Mouse (Mus musculus) ES-Bruce4 (cell line): ENCODE results near the gene Mark4. TPM values are rescaled to one million over a fixed set of nuclear protein-coding genes. Genes with fewer than 3 reads are reported as not detected.

Experiments
- H3K27ac ChIP-seq: 2 replicates; pipeline ENCODE4 v1.5.1; 2012; ENCODE audit warnings: low read length, inconsistent platforms; ENCODE audit not compliant: insufficient read depth
- H3K27me3 ChIP-seq: 2 replicates; pipeline ENCODE4 v1.6.1; 2012; ENCODE audit warnings: mild to moderate bottlenecking, low read length, inconsistent platforms; ENCODE audit not compliant: control insufficient read depth, poor library complexity, insufficient read depth, severe bottlenecking
- H3K36me3 ChIP-seq: 2 replicates; pipeline ENCODE4 v1.6.1; 2012; ENCODE audit warnings: inconsistent platforms, mild to moderate bottlenecking, low read length, moderate library complexity; ENCODE audit not compliant: control insufficient read depth, poor library complexity, insufficient read depth, severe bottlenecking
- H3K4me1 ChIP-seq: one replicate; pipeline ENCODE4 v1.8.1; 2011; ENCODE audit warnings: low read length; ENCODE audit not compliant: control insufficient read depth, insufficient read depth
- H3K4me3 ChIP-seq: 2 replicates; pipeline ENCODE4 v1.5.1; 2011; ENCODE audit warnings: low read depth, mild to moderate bottlenecking, low read length
- H3K9ac ChIP-seq: 2 replicates; pipeline ENCODE4 v1.6.1; 2012; ENCODE audit warnings: low read depth, mild to moderate bottlenecking, inconsistent platforms; ENCODE audit not compliant: poor library complexity, severe bottlenecking
- H3K9me3 ChIP-seq: replicated peaks from 2 replicates; pipeline ENCODE4 v1.6.1; 2012; ENCODE audit warnings: mild to moderate bottlenecking, low read length, inconsistent platforms; ENCODE audit not compliant: control insufficient read depth, poor library complexity, insufficient read depth, severe bottlenecking
- CTCF ChIP-seq: IDR thresholded peaks from one replicate; pipeline ENCODE4 v1.8.1; 2011; ENCODE audit warnings: low read depth, low read length
- EP300 ChIP-seq: IDR thresholded peaks from 2 replicates; pipeline ENCODE4 v1.6.1; 2011; ENCODE audit warnings: low read depth, low read length; ENCODE audit not compliant: insufficient read depth
- POLR2A ChIP-seq: IDR thresholded peaks from one replicate; pipeline ENCODE4 v1.8.1; 2011; ENCODE audit warnings: low read length; ENCODE audit not compliant: insufficient read depth
- polyA plus RNA-seq: library from polyadenylated mRNA; stranded (reverse); fragments of >200 nt; gene quantifications from 2 replicates; pipeline ENCODE4 v1.2.4, GENCODE M21; 2011; ENCODE audit warnings: low read depth; ENCODE audit not compliant: missing spikeins, insufficient read depth, insufficient read length

Mark4 gene
- polyA plus RNA-seq, 1 experiment, result 33.3 TPM

DNA sequence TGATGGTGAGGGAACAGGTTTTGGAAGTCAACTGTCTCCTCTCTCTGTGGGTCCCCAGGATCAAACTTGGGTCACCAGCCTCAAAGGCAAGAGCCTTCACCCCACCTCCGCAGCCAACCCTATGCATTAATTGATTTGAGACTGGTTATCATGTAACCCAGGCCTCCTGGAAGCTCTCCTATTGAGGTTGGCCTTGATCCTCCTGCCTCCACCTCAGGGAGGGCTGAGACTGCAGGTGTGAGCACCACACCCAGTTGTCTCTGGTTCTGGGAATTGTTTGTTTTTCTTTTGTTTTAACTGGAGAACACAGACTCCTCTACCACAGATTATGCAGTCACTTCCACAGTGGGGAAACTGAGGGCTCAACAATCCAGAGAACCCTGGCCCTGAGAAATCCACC lies 1.9 kb upstream of the Mark4 start:
- Histone ChIP-seq H3K9ac (no peak overlapping the region), H3K4me3 (no peak overlapping the region), H3K36me3 (no peaks in the 10 kb centered on the region; the same call in 1 of the 2 replicates), H3K27me3 (no peaks in the 10 kb centered on the region), H3K9me3 (no peaks in the 10 kb centered on the region), H3K27ac (0 out of 2 replicates have a peak overlapping the region, but pooled peaks have one; percentile 10), H3K4me1 (no peaks in the 10 kb centered on the region)
- TF ChIP-seq POLR2A (no peak), EP300 (0 out of 2 replicates have a peak, but pooled peaks have one; percentile 43)

DNA sequence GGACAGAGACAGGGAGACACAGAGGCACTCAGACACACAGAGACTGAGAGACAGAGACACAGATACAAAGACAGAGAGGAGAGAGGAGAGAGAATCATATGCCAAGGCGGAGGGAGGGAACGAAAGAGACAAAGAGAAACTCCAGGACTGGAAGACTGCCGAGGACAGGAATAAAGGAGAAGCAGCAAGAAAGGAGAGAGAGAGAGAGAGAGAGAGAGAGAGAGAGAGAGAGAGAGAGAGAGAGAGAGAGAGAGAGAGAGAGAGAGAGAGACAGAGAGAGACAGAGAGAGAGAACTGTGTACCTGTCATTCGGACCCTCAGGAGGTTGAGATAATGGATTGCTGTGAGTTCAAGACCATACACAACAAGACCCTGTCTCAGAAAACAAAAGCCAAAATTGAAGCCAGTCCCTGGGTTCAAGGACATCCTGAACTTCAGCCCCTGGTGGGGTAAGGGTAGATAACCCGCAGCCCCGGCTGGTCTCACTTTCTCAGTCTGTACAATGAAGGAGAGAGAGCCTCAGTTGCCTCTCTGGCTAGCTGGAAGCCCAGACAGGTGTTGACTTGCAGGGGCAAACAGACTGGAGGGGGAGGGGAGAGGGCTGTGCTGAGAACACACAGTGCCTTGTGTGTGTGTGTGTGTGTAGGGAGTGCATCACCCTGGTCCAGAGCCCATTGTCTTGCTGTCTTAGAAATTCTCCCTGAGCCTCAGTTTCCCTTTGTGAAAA lies 686 bp upstream of the Mark4 start:
- Histone ChIP-seq H3K36me3 (no peaks in the 10 kb centered on the region; the same call in 1 of the 2 replicates), H3K9me3 (no peaks in the 10 kb centered on the region), H3K4me3 (peak overlapping the region; percentile 92), H3K4me1 (no peaks in the 10 kb centered on the region), H3K9ac (peak overlapping the region; percentile 91), H3K27me3 (no peaks in the 10 kb centered on the region), H3K27ac (peak overlapping the region; percentile 10; the same call in 1 of the 2 replicates)
- TF ChIP-seq CTCF (no peak), POLR2A (no peak), EP300 (no peak)

DNA sequence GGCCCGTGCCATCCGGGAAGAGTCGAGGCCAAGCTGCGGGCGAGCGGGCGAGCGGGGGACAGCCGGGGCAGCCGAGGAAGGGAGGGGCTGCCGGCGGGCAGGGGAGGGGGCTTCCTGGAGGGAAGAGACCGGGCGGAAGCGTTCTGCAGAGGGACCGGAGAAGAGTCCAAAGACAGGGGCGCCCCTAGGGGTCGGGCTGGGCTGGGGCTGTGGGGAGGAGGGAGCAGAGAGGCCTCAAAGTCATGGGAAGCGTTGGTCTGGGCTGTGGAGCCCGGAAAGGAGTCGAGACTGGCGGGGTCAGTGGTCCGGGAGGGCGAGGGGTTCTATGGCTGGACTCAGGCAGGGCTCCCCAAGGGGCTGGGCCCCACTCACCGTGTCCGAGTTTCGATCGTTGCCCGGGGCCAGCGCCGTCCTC lies 542 bp downstream of the Mark4 start:
- TF ChIP-seq POLR2A (no peak), CTCF (no peak), EP300 (no peak)
- no peaks in the 10 kb centered on the region; the same call in 1 of the 2 replicates for H3K36me3 ChIP-seq
- H3K9ac ChIP-seq, result peak overlapping the region; percentile 91
- no peak overlapping the region for H3K27ac ChIP-seq
- H3K27me3 ChIP-seq, result no peaks in the 10 kb centered on the region
- H3K9me3 ChIP-seq, result no peaks in the 10 kb centered on the region
- no peaks in the 10 kb centered on the region for H3K4me1 ChIP-seq
- H3K4me3 ChIP-seq, result peak overlapping the region; percentile 93

DNA sequence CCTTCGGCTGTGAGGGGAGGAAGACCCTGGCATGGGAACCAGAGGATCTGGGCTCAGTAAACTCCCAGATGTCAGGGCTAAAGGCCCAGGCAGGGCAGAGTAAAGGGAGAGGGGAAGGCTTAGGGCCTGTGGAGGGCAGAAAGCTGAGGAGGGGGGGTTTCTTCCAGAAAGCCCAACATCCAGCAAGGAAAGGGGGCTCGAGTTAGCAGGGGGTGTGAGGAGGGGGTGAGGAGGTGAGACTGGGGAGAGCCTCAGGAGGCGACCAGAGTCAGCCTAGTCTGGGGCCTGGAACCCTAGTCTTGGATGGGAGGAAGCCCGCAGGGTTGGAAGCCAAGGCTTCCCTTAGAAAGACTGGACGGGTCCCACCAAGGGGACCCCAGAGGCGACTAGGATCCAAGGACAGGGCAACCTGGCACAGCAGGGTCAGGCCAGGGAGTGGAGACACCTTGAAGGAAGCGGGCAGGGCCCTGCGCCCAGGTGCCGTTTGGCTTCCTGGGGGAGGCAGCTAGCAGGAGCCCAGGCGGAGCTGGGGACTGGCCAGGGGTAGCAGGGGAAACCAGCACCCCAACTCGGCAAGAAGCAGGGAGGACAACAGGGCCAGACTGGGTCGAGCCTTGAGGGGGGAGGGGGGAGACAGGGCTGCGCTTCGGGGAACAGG lies 1.1 kb downstream of the Mark4 start:
- H3K27me3 ChIP-seq, result no peaks in the 10 kb centered on the region
- H3K36me3 ChIP-seq, result no peaks in the 10 kb centered on the region; the same call in 1 of the 2 replicates
- peak overlapping the region; percentile 93 for H3K4me3 ChIP-seq
- H3K9ac ChIP-seq, result peak overlapping the region; percentile 91
- no peaks in the 10 kb centered on the region for H3K9me3 ChIP-seq
- H3K4me1 ChIP-seq, result no peaks in the 10 kb centered on the region
- TF ChIP-seq CTCF (no peak), POLR2A (no peak)
- H3K27ac ChIP-seq, result no peak overlapping the region

DNA sequence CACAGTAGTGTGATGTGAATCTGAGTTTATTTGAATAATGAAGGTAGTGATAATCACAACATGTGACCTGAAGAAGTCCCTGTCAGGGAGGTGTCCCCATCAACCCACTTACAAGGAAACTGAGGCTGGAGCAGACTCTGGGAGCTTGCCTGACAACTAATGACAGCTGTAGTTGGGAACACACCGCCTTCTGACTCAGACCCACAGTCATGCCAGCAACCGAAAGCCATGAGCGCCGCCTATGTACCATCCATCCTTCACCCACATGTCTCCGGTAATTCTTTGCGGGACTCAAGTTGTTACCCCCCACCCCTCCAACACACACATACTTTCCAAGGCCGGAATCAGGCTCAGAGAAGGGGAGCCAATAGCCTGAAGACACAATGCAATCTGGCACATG lies 2.0 kb downstream of the Mark4 start:
- no peaks in the 10 kb centered on the region for H3K9me3 ChIP-seq
- H3K27me3 ChIP-seq, result no peaks in the 10 kb centered on the region
- no peaks in the 10 kb centered on the region for H3K4me1 ChIP-seq
- H3K4me3 ChIP-seq, result no peak overlapping the region
- H3K36me3 ChIP-seq, result no peaks in the 10 kb centered on the region; the same call in 1 of the 2 replicates
- no peak overlapping the region for H3K27ac ChIP-seq
- no peak overlapping the region for H3K9ac ChIP-seq
- TF ChIP-seq EP300, result no peak
- TF ChIP-seq POLR2A, result no peak
- no peak for TF ChIP-seq CTCF
